Mouse (Mus musculus): ENCODE data around the gene Arid4b. TPM values are rescaled to one million over a fixed set of nuclear protein-coding genes. Genes with fewer than 3 reads are reported as not detected.

The Arid4b gene
- polyA plus RNA-seq, 1 experiment from 2014 or later = 72.1 TPM

GRCm38 (mm10) chr13:14115805-14116204 lies 52.8 kb downstream of the Arid4b start:
- H3K4me1 ChIP-seq (ENCODE audit: control insufficient read depth, insufficient read depth, low read length) = peaks cover 9% of the 10 kb centered on the region
- WGBS = 98% methylated on average over 2 of the region's 2 CpGs
- no peak overlapping the region for H3K9ac ChIP-seq (replicated peaks; ENCODE audit: low read depth, low read length)
- H3K27ac ChIP-seq (ENCODE audit: low read depth, low read length) = no peak overlapping the region
- H3K36me3 ChIP-seq (ENCODE audit: control insufficient read depth, insufficient read depth, low read length) = no peaks in the 10 kb centered on the region
- ATAC-seq (ENCODE audit: low read depth) = no peak
- no peak overlapping the region for H3K4me2 ChIP-seq (ENCODE audit: low read depth, low read length)
- no peaks in the 10 kb centered on the region for H3K27me3 ChIP-seq (ENCODE audit: control insufficient read depth, insufficient read depth, low read length)
- H3K4me3 ChIP-seq (ENCODE audit: low read depth, low read length) = no peak overlapping the region
- H3K9me3 ChIP-seq (ENCODE audit: control insufficient read depth, low read length) = no peaks in the 10 kb centered on the region

DNA sequence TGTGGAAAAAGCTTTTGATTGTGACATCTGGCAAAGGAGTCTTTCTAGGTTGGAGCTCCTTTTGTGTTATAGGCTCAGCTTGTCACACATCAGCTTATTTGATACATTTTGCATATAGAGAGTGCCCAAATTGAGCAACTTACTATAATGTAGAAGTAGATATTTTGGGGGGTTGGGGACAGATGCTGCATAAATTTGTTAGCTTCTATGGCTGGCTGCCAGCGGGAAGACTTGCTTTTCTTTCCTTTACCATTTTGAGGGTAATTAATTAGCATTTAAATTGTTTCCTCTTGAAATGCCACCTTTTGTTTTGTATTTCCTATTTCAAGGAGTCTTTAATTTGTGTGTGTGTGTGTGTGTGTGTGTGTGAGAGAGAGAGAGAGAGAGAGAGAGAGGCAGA lies 68.6 kb downstream of the Arid4b start:
- Histone ChIP-seq H3K9ac (replicated peaks; ENCODE audit: low read depth, low read length) (no peak overlapping the region), H3K9me3 (ENCODE audit: control insufficient read depth, low read length) (no peaks in the 10 kb centered on the region), H3K4me3 (ENCODE audit: low read depth, low read length) (no peak overlapping the region), H3K36me3 (ENCODE audit: control insufficient read depth, insufficient read depth, low read length) (peaks cover 6% of the 10 kb centered on the region), H3K27ac (ENCODE audit: low read depth, low read length) (no peak overlapping the region; the same call in 1 of the 2 replicates), H3K4me2 (ENCODE audit: low read depth, low read length) (no peak overlapping the region), H3K27me3 (ENCODE audit: control insufficient read depth, insufficient read depth, low read length) (no peaks in the 10 kb centered on the region), H3K4me1 (ENCODE audit: control insufficient read depth, insufficient read depth, low read length) (no peaks in the 10 kb centered on the region)
- 48% methylated on average over 1 of the region's 1 CpGs for WGBS
- ATAC-seq (ENCODE audit: low read depth) = peak; percentile 41

DNA sequence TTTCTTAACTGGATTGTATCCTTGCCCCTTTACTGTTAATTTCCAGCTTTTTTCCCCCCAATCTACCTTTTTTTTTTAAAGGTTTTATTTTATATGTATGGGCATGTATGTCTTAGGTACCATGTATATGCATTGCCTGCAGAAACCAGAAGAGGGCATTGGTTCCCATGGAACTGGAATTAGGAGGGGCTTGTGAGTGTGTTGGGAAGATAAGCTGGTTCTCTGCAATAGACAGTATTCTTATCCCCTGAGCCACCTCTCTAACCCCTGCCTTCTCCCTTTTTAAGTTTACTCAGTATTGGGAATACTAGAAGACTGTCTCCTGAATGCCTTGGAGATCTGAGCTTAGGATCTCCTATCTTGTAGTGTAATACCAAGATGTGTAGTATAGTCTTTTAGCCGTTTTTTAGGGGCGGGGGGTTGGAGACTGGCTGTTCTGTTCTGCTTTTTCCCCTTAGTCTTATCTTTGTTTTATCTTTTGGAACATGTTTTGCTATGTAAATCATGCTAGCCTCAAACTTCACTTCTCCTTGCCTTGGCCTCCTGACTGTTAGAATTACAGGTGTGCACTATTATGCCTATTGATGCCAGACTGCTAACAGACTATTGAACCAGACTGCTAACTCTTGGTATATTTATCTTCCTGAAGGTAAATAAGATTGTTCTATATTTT lies 79.4 kb downstream of the Arid4b start:
- Histone ChIP-seq H3K4me1 (ENCODE audit: control insufficient read depth, insufficient read depth, low read length) (no peaks in the 10 kb centered on the region), H3K9ac (replicated peaks; ENCODE audit: low read depth, low read length) (no peak overlapping the region), H3K9me3 (ENCODE audit: control insufficient read depth, low read length) (no peaks in the 10 kb centered on the region), H3K4me2 (ENCODE audit: low read depth, low read length) (no peak overlapping the region), H3K27me3 (ENCODE audit: control insufficient read depth, insufficient read depth, low read length) (no peaks in the 10 kb centered on the region), H3K4me3 (ENCODE audit: low read depth, low read length) (no peak overlapping the region), H3K36me3 (ENCODE audit: control insufficient read depth, insufficient read depth, low read length) (no peaks in the 10 kb centered on the region), H3K27ac (ENCODE audit: low read depth, low read length) (no peak overlapping the region)
- WGBS = 95% methylated on average over 2 of the region's 2 CpGs
- no peak for ATAC-seq (ENCODE audit: low read depth)

DNA sequence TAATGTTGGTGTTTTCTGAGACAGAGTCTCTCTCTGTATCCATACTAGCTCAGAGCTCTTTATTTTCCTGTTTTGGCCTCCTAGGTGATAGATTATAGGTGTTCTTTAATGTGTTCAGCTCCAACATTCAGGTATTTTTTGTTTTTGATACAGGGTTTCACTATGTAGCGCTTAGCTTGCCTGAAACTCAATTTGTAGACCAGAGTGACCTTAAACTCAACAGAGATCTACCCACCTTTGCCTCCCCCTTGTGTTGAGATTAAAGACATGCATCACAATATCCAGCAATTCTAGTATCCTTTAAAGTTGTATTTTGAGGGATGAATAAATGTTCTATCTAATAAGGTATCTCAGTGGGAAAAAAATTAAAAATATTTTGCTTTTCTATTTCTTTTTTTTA lies 115.0 kb downstream of the Arid4b start:
- 97% methylated on average over 1 of the region's 1 CpGs for WGBS
- no peaks in the 10 kb centered on the region for H3K4me1 ChIP-seq (ENCODE audit: control insufficient read depth, insufficient read depth, low read length)
- no peaks in the 10 kb centered on the region for H3K27me3 ChIP-seq (ENCODE audit: control insufficient read depth, insufficient read depth, low read length)
- H3K4me3 ChIP-seq (ENCODE audit: low read depth, low read length) = no peak overlapping the region
- no peak for ATAC-seq (ENCODE audit: low read depth)
- no peak overlapping the region for H3K27ac ChIP-seq (ENCODE audit: low read depth, low read length)
- no peak overlapping the region for H3K9ac ChIP-seq (replicated peaks; ENCODE audit: low read depth, low read length)
- H3K9me3 ChIP-seq (ENCODE audit: control insufficient read depth, low read length) = no peaks in the 10 kb centered on the region
- no peaks in the 10 kb centered on the region for H3K36me3 ChIP-seq (ENCODE audit: control insufficient read depth, insufficient read depth, low read length)
- H3K4me2 ChIP-seq (ENCODE audit: low read depth, low read length) = no peak overlapping the region

- ATAC-seq (ENCODE audit: low read depth) = peak; percentile 48; the same call in 1 of the 2 replicates
- WGBS = 82% methylated on average over 3 of the region's 3 CpGs
Measured at GRCm38 (mm10) chr13:14179669-14180068, 116.6 kb downstream of the Arid4b start.

GRCm38 (mm10) chr13:14245946-14246345 lies 182.9 kb downstream of the Arid4b start:
- Histone ChIP-seq H3K36me3 (ENCODE audit: control insufficient read depth, insufficient read depth, low read length) (peaks cover 4% of the 10 kb centered on the region; the same call in 1 of the 2 replicates), H3K9me3 (ENCODE audit: control insufficient read depth, low read length) (no peaks in the 10 kb centered on the region)
- 62% methylated on average over 2 of the region's 2 CpGs for WGBS

More at GRCm38 (mm10) chr13:14179669-14180068, 116.6 kb downstream of the Arid4b start:
- H3K9me3 ChIP-seq (ENCODE audit: control insufficient read depth, low read length) = no peaks in the 10 kb centered on the region
- no peaks in the 10 kb centered on the region for H3K4me1 ChIP-seq (ENCODE audit: control insufficient read depth, insufficient read depth, low read length)
- H3K4me3 ChIP-seq (ENCODE audit: low read depth, low read length) = no peak overlapping the region
- H3K9ac ChIP-seq (replicated peaks; ENCODE audit: low read depth, low read length) = no peak overlapping the region
- no peaks in the 10 kb centered on the region for H3K27me3 ChIP-seq (ENCODE audit: control insufficient read depth, insufficient read depth, low read length)
- H3K27ac ChIP-seq (ENCODE audit: low read depth, low read length) = no peak overlapping the region
- no peaks in the 10 kb centered on the region; the same call in 1 of the 2 replicates for H3K36me3 ChIP-seq (ENCODE audit: control insufficient read depth, insufficient read depth, low read length)
- H3K4me2 ChIP-seq (ENCODE audit: low read depth, low read length) = no peak overlapping the region

More at GRCm38 (mm10) chr13:14245946-14246345, 182.9 kb downstream of the Arid4b start:
- no peak for ATAC-seq (ENCODE audit: low read depth)
- no peak overlapping the region for H3K27ac ChIP-seq (ENCODE audit: low read depth, low read length)
- no peak overlapping the region for H3K4me2 ChIP-seq (ENCODE audit: low read depth, low read length)
- H3K9ac ChIP-seq (replicated peaks; ENCODE audit: low read depth, low read length) = no peak overlapping the region
- no peaks in the 10 kb centered on the region for H3K4me1 ChIP-seq (ENCODE audit: control insufficient read depth, insufficient read depth, low read length)
- H3K4me3 ChIP-seq (ENCODE audit: low read depth, low read length) = no peak overlapping the region
- no peaks in the 10 kb centered on the region for H3K27me3 ChIP-seq (ENCODE audit: control insufficient read depth, insufficient read depth, low read length)

Other genes with a start within 250 kb of the Arid4b start
- gene B3galnt2, start 108.8 kb upstream of the Arid4b start, polyA plus RNA-seq (2014; fragmentation: Nextera tagmentation; extraction: Ambion mirVana) = 16.5 and 24.1 TPM in 2 replicates
- gene Tbce, start 23.6 kb upstream of the Arid4b start, polyA plus RNA-seq (2014; fragmentation: Nextera tagmentation; extraction: Ambion mirVana) = 116 and 126 TPM in 2 replicates
- 89.2 and 97.9 TPM in 2 replicates for gene Ggps1, start 256 bp downstream of the Arid4b start, polyA plus RNA-seq (2014; fragmentation: Nextera tagmentation; extraction: Ambion mirVana)